28 mouse cellular contexts compared by ENCODE assay signal in the genomic region with DNA sequence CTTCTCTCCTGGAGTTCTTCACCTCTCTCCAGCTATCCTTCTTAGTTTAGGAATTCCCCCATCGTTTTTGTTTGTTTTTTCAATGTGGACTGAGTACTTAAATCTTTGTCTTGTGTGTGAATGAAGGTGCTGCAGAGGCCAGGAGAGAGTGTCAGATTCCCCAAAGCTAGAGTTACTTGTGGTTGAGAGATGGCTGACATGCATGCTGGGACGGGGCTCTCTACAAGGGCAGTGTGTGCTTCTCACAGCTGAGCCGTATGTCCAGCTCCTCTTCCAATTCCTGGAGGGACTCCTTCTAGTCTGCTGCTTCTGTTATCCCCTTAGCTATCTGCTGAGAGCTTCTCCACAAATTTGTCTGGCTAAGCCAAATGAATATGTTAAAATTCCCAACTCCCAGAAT. TPM values are rescaled to one million over a fixed set of nuclear protein-coding genes. Genes with fewer than 3 reads are reported as not detected.
A peak's percentile ranks its signal among the peaks of the same experiment; 100 is the strongest.
DNase-seq lines count a peak whose midpoint lies in the region; ATAC-seq lines count a peak whose summit lies in the region.
"Had no signal": no experiment of that assay in that cellular context is flagged by ENCODE, and none has a peak within 500 bp of the region (broad histone marks: within the 10 kb centered on the region; RNA-seq: fewer than 3 reads in every experiment).

No protein-coding gene starts in this region.

- H3K9ac ChIP-seq in forebrain, embryonic 12.5 days: no peak overlapping the region
- no peak overlapping the region for H3K9ac ChIP-seq in forebrain, embryonic 13.5 days
- peak overlapping the region; percentile 83; the same call in 1 of the 2 replicates for H3K9ac ChIP-seq in liver, embryonic 12.5 days
- no peak overlapping the region for H3K9ac ChIP-seq in liver, embryonic 11.5 days (ENCODE audit: low read depth, low read length)
- H3K9ac ChIP-seq: heart, embryonic 12.5 days; midbrain, embryonic 15.5 days had no signal

- H3K4me2 ChIP-seq in forebrain, embryonic 12.5 days: no peak overlapping the region
- no peak overlapping the region for H3K4me2 ChIP-seq in forebrain, embryonic 13.5 days
- peak overlapping the region; percentile 77 for H3K4me2 ChIP-seq in liver, embryonic 12.5 days
- no peak overlapping the region for H3K4me2 ChIP-seq in liver, embryonic 11.5 days
- H3K4me2 ChIP-seq: heart, embryonic 12.5 days; midbrain, embryonic 15.5 days had no signal

- no peaks in the 10 kb centered on the region for H3K27me3 ChIP-seq in forebrain, embryonic 12.5 days
- H3K27me3 ChIP-seq in forebrain, embryonic 13.5 days: no peaks in the 10 kb centered on the region
- H3K27me3 ChIP-seq in liver, embryonic 12.5 days (replicated peaks): no peaks in the 10 kb centered on the region
- H3K27me3 ChIP-seq in liver, embryonic 11.5 days (replicated peaks; ENCODE audit: control insufficient read depth, insufficient read depth, low read length): no peaks in the 10 kb centered on the region
- H3K27me3 ChIP-seq: CH12.LX; heart, embryonic 12.5 days; midbrain, embryonic 15.5 days had no signal

- WGBS in forebrain, embryonic 12.5 days: 79% methylated on average over 3 of the region's 3 CpGs
- WGBS in forebrain, embryonic 13.5 days: 73% methylated on average over 3 of the region's 3 CpGs
- WGBS in liver, embryonic 12.5 days (ENCODE audit: insufficient replicate concordance): 69% methylated on average over 3 of the region's 3 CpGs
- WGBS in liver, embryonic 11.5 days: 57% methylated on average over 3 of the region's 3 CpGs

- ATAC-seq in forebrain, embryonic 12.5 days (ENCODE audit: low FRiP score): no peak
- no peak for ATAC-seq in forebrain, embryonic 13.5 days
- no peak for ATAC-seq in liver, embryonic 12.5 days
- ATAC-seq in liver, embryonic 11.5 days (replicated peaks; ENCODE audit: low FRiP score): no peak
- ATAC-seq: intestine, postnatal 0 days; midbrain, embryonic 15.5 days had no signal

- H3K27ac ChIP-seq in forebrain, embryonic 12.5 days: peak overlapping the region; percentile 15; the same call in 1 of the 2 replicates
- no peak overlapping the region for H3K27ac ChIP-seq in forebrain, embryonic 13.5 days
- H3K27ac ChIP-seq in liver, embryonic 12.5 days: peak overlapping the region; percentile 64
- no peak overlapping the region for H3K27ac ChIP-seq in liver, embryonic 11.5 days (ENCODE audit: low read depth, low read length)
- H3K27ac ChIP-seq: hindbrain, embryonic 10.5 days; midbrain, embryonic 15.5 days had no signal

- H3K4me3 ChIP-seq in forebrain, embryonic 12.5 days (replicated peaks): no peak overlapping the region
- H3K4me3 ChIP-seq in forebrain, embryonic 13.5 days: no peak overlapping the region
- peak overlapping the region; percentile 10 for H3K4me3 ChIP-seq in liver, embryonic 12.5 days
- H3K4me3 ChIP-seq in liver, embryonic 11.5 days (ENCODE audit: low read depth, low read length): no peak overlapping the region
- H3K4me3 ChIP-seq: heart, embryonic 12.5 days; hindbrain, embryonic 10.5 days; midbrain, embryonic 15.5 days had no signal

- DNase-seq in liver, embryonic 11.5 days (ENCODE audit: low spot score): no peak
- peak; percentile 15 for DNase-seq in retina, postnatal 1 day
- no peak for DNase-seq in retina, embryonic 14.5 days (ENCODE audit: low spot score)
- DNase-seq in c-Kit-positive CD71-positive TER-119-positive erythroid progenitor cells, embryonic 14.5 days (ENCODE audit: low spot score): no peak
- no peak for DNase-seq in urinary bladder, postnatal 10 days (ENCODE audit: low spot score)
- DNase-seq: adrenal gland, adult 2 months; B cell, adult 2 months; cerebellum, adult 11-12 months; cerebellum, postnatal 10 days; gastrocnemius, postnatal 25 days; heart, adult 18-20 months; heart, postnatal 10 days; kidney, postnatal 10 days; lung, adult 2 months; lung, postnatal 14 days; right cerebral cortex, postnatal 4 days; thymus, postnatal 14 days had no signal

- H3K36me3 ChIP-seq in forebrain, embryonic 12.5 days (replicated peaks): no peaks in the 10 kb centered on the region
- H3K36me3 ChIP-seq in forebrain, embryonic 13.5 days (ENCODE audit: poor library complexity, severe bottlenecking): no peaks in the 10 kb centered on the region
- H3K36me3 ChIP-seq in liver, embryonic 12.5 days: no peaks in the 10 kb centered on the region
- no peaks in the 10 kb centered on the region for H3K36me3 ChIP-seq in liver, embryonic 11.5 days (ENCODE audit: control insufficient read depth, insufficient read depth, low read length)
- H3K36me3 ChIP-seq: G1E; heart, embryonic 12.5 days; hindbrain, embryonic 10.5 days; midbrain, embryonic 15.5 days had no signal

- peaks cover 21% of the 10 kb centered on the region for H3K4me1 ChIP-seq in forebrain, embryonic 12.5 days
- peaks cover 22% of the 10 kb centered on the region for H3K4me1 ChIP-seq in forebrain, embryonic 13.5 days
- peaks cover 35% of the 10 kb centered on the region for H3K4me1 ChIP-seq in liver, embryonic 12.5 days
- peaks cover 5% of the 10 kb centered on the region for H3K4me1 ChIP-seq in liver, embryonic 11.5 days (replicated peaks; ENCODE audit: control insufficient read depth, insufficient read depth, low read length)

- no peaks in the 10 kb centered on the region for H3K9me3 ChIP-seq in forebrain, embryonic 12.5 days
- H3K9me3 ChIP-seq in forebrain, embryonic 13.5 days (replicated peaks): no peaks in the 10 kb centered on the region
- no peaks in the 10 kb centered on the region for H3K9me3 ChIP-seq in liver, embryonic 12.5 days (replicated peaks)
- no peaks in the 10 kb centered on the region for H3K9me3 ChIP-seq in liver, embryonic 11.5 days (ENCODE audit: control insufficient read depth, low read length)
- H3K9me3 ChIP-seq: G1E; heart, embryonic 12.5 days; hindbrain, embryonic 10.5 days; midbrain, embryonic 15.5 days had no signal

RNA-seq across cellular contexts. Expression of a gene that starts 3.1 kb away (rescaled TPM):
- polyA plus RNA-seq in forebrain, embryonic 12.5 days (2016; fragmentation: Nextera tagmentation; extraction: Ambion mirVana): 11.6 and 17.3 TPM in 2 replicates
- 14.7 and 15.0 TPM in 2 replicates for polyA plus RNA-seq in forebrain, embryonic 13.5 days (2015; fragmentation: Nextera tagmentation; extraction: Ambion mirVana)
- 12.3 and 13.8 TPM in 2 replicates for polyA plus RNA-seq in liver, embryonic 12.5 days (2016; fragmentation: Nextera tagmentation; extraction: Ambion mirVana)
- polyA plus RNA-seq in liver, embryonic 11.5 days (2014; fragmentation: Nextera tagmentation; extraction: Ambion mirVana): 5.8 and 8.0 TPM in 2 replicates

RNA-seq across cellular contexts. Expression of a gene that starts 4.2 kb away (rescaled TPM):
- polyA plus RNA-seq in forebrain, embryonic 12.5 days (2016; fragmentation: Nextera tagmentation; extraction: Ambion mirVana): 79.4 and 86.1 TPM in 2 replicates
- polyA plus RNA-seq in forebrain, embryonic 13.5 days (2015; fragmentation: Nextera tagmentation; extraction: Ambion mirVana): 74.1 and 91.2 TPM in 2 replicates
- 55.9 and 73.8 TPM in 2 replicates for polyA plus RNA-seq in liver, embryonic 12.5 days (2016; fragmentation: Nextera tagmentation; extraction: Ambion mirVana)
- polyA plus RNA-seq in liver, embryonic 11.5 days (2014; fragmentation: Nextera tagmentation; extraction: Ambion mirVana): 27.8 and 34.5 TPM in 2 replicates

RNA-seq across cellular contexts. Expression of a gene that starts 9.5 kb away (rescaled TPM):
- 18.5 and 21.0 TPM in 2 replicates for polyA plus RNA-seq in forebrain, embryonic 12.5 days (2016; fragmentation: Nextera tagmentation; extraction: Ambion mirVana)
- 46.4 and 48.0 TPM in 2 replicates for polyA plus RNA-seq in forebrain, embryonic 13.5 days (2015; fragmentation: Nextera tagmentation; extraction: Ambion mirVana)
- 23.9 and 29.2 TPM in 2 replicates for polyA plus RNA-seq in liver, embryonic 12.5 days (2016; fragmentation: Nextera tagmentation; extraction: Ambion mirVana)
- 12.1 and 12.7 TPM in 2 replicates for polyA plus RNA-seq in liver, embryonic 11.5 days (2014; fragmentation: Nextera tagmentation; extraction: Ambion mirVana)

RNA-seq across cellular contexts. Expression of a gene that starts 10.6 kb away (rescaled TPM):
- polyA plus RNA-seq in forebrain, embryonic 12.5 days (2016; fragmentation: Nextera tagmentation; extraction: Ambion mirVana): not detected in 2 replicates
- polyA plus RNA-seq in forebrain, embryonic 13.5 days (2015; fragmentation: Nextera tagmentation; extraction: Ambion mirVana): 0.34 and 0.93 TPM in 2 replicates
- polyA plus RNA-seq in liver, embryonic 12.5 days (2016; fragmentation: Nextera tagmentation; extraction: Ambion mirVana): 2.7 and 3.0 TPM in 2 replicates
- polyA plus RNA-seq in liver, embryonic 11.5 days (2014; fragmentation: Nextera tagmentation; extraction: Ambion mirVana): 0.93 and 1.5 TPM in 2 replicates
- polyA plus RNA-seq: adrenal gland, adult 2 months; cortical plate, adult 2 months; G1E; limb, embryonic 11.5 days; lung, adult 2 months; midbrain, embryonic 15.5 days had no signal

RNA-seq across cellular contexts. Expression of a gene that starts 14.9 kb away (rescaled TPM):
- polyA plus RNA-seq in forebrain, embryonic 12.5 days (2016; fragmentation: Nextera tagmentation; extraction: Ambion mirVana): 14.9 and 15.4 TPM in 2 replicates
- polyA plus RNA-seq in forebrain, embryonic 13.5 days (2015; fragmentation: Nextera tagmentation; extraction: Ambion mirVana): 10.7 and 11.0 TPM in 2 replicates
- polyA plus RNA-seq in liver, embryonic 12.5 days (2016; fragmentation: Nextera tagmentation; extraction: Ambion mirVana): 6.1 and 6.6 TPM in 2 replicates
- polyA plus RNA-seq in liver, embryonic 11.5 days (2014; fragmentation: Nextera tagmentation; extraction: Ambion mirVana): 7.7 and 7.9 TPM in 2 replicates

Comparison
In these comparisons a context has a peak if more than half of its experiments do, and no peak if none do; other contexts are left out.
1. H3K27ac ChIP-seq: peak in forebrain, embryonic 12.5 days (single experiment) and liver, embryonic 12.5 days (single experiment); none in forebrain, embryonic 13.5 days (single experiment) and liver, embryonic 11.5 days (single experiment).